Mouse (Mus musculus) neural tube, embryonic 10.5 days (tissue): ENCODE measurements at regions not wholly inside any gene's neighbourhood (a gene's known extent, or its start where the extent isn't known, plus 50 kb on each side); places are given as distances from the start of the nearest gene placed in this dataset.

Source experiments
- DNase-seq: peaks from one replicate; pipeline ENCODE4 v3.0.0-alpha.2; 2017; ENCODE audit warnings: low spot score; ENCODE audit errors: extremely low spot score

DNA sequence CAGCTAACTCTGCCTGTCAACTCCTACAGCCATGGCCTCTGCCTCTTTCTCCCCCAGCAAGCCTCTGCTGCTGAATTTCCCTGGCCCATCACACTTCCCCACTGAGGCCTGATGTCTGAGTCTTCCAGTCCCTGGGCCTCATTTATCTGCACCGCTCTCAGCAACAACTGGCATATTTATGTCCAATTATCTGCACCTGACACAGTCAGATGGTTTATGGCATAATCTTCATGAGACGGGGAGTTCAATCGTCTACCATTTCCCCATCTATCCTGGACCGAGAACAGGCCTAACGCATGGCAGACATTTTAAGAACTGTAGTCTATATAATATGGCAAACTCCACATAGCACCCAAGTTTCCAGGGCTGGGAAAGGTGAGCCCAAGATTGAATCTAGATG, 1512.8 kb upstream of the Gm6569 start:
- no peak for DNase-seq

- no peak for DNase-seq
Measured at GRCm38 (mm10) chr15:72322127-72322526, 1512.2 kb upstream of the Gm6569 start.

DNA sequence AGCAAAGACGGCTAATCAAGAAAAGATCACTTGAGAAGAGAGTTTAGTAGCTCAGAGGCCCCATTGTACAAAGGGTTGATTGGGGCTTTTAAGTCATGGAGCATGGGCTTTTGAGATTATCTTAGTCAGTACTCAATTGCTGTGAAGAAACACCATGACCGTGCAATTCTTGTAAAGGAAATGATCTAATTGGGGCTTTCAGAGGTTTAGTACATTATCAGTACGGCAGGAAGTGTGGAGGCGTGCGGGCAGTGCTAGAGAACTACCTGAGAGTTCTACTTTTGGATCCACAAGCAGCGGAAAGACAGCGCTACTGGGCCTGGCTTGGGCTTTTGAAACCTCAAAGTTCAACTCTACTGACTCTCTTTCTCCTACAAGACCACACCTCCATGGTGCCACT, 1511.2 kb upstream of the Gm6569 start:
- no peak for DNase-seq

GRCm38 (mm10) chr15:72331262-72331661, 1503.1 kb upstream of the Gm6569 start:
- DNase-seq: no peak

- no peak for DNase-seq
Measured at GRCm38 (mm10) chr15:72334497-72334896, 1499.9 kb upstream of the Gm6569 start.

- no peak for DNase-seq
Measured at GRCm38 (mm10) chr15:72339629-72340028, 1494.7 kb upstream of the Gm6569 start.

- DNase-seq: no peak
Measured at GRCm38 (mm10) chr15:72341991-72342390, 1492.4 kb upstream of the Gm6569 start.

DNA sequence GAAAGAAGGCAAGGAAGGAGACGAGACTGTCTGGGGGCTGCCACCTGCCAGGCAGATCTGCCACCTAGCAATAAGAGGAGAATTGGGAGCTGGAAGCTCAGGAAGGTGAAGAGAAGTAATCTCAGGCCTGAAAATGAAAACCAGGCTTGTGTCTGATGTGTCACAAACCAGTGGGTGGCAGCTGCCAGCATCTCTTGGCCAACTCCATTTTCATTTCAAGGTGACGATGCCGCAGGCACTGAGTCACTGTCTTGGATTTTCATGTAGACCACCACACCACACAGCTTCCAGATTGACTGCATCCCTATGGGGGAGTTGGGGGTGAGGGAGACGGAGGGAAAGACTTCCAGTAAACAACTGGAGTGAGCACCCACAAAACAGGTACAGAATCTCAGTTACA, 1491.9 kb upstream of the Gm6569 start:
- DNase-seq: no peak

- no peak for DNase-seq
Measured at GRCm38 (mm10) chr15:72343794-72344193, 1490.6 kb upstream of the Gm6569 start.

DNA sequence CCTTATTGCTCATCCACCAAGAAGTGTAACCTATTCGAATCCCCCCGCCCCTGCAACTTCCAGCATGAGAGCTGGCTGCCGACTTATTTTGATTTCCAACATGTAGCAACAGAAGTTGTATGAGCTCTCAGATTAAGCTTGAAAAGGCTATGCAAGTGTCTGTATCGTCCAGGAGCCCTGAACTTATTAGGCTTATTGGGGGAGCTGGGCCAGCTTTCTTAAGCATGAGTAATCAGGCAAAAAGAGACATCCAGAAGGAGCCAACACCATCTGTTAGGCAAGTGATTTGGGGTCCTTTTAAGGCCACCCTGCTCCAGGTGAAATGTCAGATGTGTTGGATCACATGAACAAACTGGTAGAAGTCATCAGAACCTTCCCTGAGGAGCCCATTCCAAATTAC, 1481.0 kb upstream of the Gm6569 start:
- DNase-seq: no peak

- DNase-seq: no peak
Measured at GRCm38 (mm10) chr15:72355626-72356025, 1478.7 kb upstream of the Gm6569 start.

DNA sequence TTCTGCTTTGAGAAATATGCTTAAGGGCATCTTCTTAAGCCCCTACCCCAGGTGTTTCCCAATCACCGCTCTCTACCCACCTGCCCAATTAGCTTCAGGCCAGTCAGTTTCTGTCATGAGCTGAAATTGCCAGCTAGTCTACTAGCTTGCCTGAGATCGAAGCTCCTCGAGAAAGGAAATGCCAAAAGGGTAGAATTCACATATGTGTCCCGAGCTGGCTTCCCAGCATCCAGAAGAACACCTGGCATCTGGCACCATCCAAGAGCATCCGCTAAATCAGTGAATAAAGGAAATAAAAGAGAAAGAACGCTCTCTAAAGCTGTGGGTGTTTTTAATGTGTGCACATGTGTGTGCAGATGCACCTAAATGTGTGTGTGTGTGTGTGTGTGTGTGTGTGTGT, 1474.7 kb upstream of the Gm6569 start:
- DNase-seq: no peak

DNA sequence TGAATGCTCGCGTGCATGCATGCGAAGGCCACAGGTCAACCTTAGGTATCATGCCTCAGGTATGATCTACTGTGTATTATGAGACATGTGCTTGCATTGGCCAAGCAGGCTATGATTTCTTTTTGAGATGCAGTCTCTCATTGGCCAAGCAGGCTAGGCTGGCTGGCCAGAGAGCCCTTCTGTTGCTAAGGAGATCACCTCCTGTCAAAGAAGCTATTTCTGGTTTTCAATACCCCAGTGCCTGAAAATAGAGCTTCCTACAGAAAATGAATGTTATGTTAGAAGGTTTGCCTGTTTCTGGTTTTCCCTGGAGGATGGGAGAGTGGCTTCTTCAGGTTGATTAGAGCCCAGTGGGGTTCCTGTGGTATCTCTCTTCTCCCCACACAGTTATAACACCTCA, 1474.3 kb upstream of the Gm6569 start:
- no peak for DNase-seq

GRCm38 (mm10) chr15:72360463-72361030, 1473.8 kb upstream of the Gm6569 start:
- no peak for DNase-seq

GRCm38 (mm10) chr15:72373041-72373440, 1461.3 kb upstream of the Gm6569 start:
- DNase-seq: no peak

GRCm38 (mm10) chr15:72377201-72377600, 1457.2 kb upstream of the Gm6569 start:
- no peak for DNase-seq

DNA sequence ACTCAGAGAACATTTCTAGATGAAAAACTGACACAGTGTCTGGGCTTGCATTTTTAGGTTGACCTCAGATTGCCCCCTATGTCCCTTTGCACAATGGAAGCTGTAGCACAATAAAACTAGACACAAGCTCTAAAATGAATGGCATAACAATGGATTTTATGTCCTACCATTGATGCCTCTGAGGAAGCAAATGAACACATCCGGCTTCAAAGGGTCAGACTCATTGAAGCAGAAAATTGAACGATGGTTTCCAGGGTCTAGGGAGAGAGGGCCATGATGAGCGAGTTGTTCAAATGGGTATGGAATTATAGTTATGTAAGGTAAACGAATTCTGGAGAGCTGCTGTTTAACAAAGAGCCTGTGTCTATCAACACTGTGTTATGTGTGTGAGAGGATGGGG, 1455.1 kb upstream of the Gm6569 start:
- DNase-seq: no peak

- no peak for DNase-seq
Measured at GRCm38 (mm10) chr15:72381164-72381563, 1453.2 kb upstream of the Gm6569 start.

DNA sequence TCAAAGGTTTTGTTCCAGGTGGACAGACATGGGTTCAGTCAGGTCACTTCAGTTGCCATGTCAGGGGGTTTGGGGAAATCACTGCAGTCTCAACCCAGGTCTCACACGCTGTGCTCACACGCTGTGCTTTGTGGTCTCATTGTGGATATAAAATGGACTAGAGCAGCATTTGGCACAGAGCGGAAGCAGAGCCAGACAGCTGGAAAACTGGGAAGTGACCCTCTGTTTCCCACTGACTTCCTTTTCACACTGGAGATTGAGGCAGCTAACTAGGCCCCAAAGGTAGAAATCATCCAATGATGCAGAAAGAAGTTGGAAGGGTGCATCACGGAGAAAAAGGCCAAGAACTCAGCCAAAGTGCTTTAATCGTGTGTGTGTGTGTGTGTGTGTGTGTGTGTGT, 1452.6 kb upstream of the Gm6569 start:
- DNase-seq: no peak

- DNase-seq: no peak
Measured at GRCm38 (mm10) chr15:72382521-72382920, 1451.8 kb upstream of the Gm6569 start.

DNA sequence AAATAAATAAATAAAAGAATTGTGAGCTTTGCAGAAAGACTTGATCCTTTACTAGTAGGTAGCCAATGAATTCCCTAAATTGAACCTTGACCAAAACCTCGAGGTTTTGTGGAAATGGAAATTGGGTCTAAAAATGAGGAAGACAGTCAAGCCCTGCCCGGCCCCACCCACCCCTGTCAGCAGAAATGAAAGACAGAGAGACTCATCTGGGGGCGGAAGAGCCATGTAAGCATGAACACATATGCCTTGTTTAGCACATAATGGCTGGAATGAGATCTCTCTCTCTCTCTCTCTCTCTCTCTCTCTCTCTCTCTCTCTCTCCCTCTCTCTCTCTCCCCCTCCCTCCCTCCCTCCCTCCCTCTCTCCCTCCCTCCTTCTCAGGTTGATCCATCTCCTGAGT, 1451.3 kb upstream of the Gm6569 start:
- no peak for DNase-seq

DNA sequence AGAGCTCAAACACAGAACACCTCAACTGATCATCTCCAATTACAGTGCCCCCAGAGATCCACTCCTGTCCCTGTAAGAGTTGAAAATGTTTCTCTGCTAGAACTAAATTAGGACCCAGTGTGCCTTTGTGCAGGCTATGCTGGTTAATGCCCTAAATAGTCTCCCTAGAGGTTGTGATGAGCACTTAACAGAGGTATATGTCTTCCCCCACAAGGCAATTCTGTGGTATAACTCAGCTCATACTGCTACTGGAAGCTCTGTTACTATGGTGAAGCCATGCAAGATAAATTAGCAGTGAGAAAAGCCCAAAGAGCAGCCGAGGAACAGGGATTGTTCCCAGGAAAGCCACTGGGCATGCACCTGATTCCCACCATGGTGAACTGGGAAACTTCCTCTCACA, 1450.9 kb upstream of the Gm6569 start:
- DNase-seq: no peak

GRCm38 (mm10) chr15:72393226-72393625, 1441.1 kb upstream of the Gm6569 start:
- DNase-seq: no peak

DNA sequence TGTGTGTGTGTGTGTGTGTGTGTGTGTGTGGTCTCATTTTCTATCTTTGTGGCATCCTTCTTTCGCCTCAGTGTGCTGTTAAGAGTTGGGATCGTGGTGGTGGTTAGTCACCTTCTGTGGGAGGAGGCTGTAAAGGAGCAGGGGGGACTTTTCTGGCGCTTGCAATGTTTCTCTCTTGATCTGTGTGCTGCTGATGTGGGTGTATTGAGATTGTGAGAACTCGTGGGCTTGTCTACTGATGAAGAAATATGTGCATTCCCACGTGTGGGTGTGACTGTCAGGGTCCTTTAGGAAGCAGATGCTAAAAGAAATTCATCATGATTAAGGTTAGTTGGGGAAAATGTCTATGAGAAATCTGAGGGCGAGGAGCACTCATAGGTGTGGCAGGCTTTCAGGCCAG, 1422.4 kb upstream of the Gm6569 start:
- DNase-seq: no peak
